Mouse (Mus musculus) neural tube, embryonic 15.5 days (tissue): ENCODE data around the gene Mtrr. TPM values are rescaled to one million over a fixed set of nuclear protein-coding genes. Genes with fewer than 3 reads are reported as not detected.
A peak's percentile ranks its signal among the peaks of the same experiment; 100 is the strongest.
"Not testable (repeated sequence)": the region's sequence is repeated elsewhere in the genome, so short reads cannot be mapped to it uniquely, and the experiment has no call there.

Source experiments
- ATAC-seq: fragments of 200-750 bp; cut with Nextera tagmentation; 2 replicates; pipeline ENCODE4 v1.8.0; 2017; ENCODE audit warnings: mild to moderate bottlenecking, moderate TSS enrichment, moderate library complexity; ENCODE audit not compliant: low FRiP score
- H3K27ac ChIP-seq: fragments of 300-500 bp; sonication (generic); replicated peaks from 2 replicates; pipeline ENCODE4 v1.5.1; 2015; ENCODE audit warnings: mild to moderate bottlenecking, inconsistent platforms
- H3K27me3 ChIP-seq: fragments of 300-500 bp; sonication (generic); replicated peaks from 2 replicates; pipeline ENCODE4 v1.6.1; 2015; ENCODE audit warnings: inconsistent platforms
- H3K36me3 ChIP-seq: fragments of 300-500 bp; sonication (generic); 2 replicates; pipeline ENCODE4 v1.6.1; 2015; ENCODE audit warnings: inconsistent platforms
- H3K4me1 ChIP-seq: fragments of 300-500 bp; sonication (generic); 2 replicates; pipeline ENCODE4 v1.6.1; 2015; ENCODE audit warnings: inconsistent platforms
- H3K4me2 ChIP-seq: fragments of 300-500 bp; sonication (generic); 2 replicates; pipeline ENCODE4 v1.6.1; 2015; ENCODE audit warnings: inconsistent platforms, mild to moderate bottlenecking, moderate library complexity
- H3K4me3 ChIP-seq: fragments of 300-500 bp; sonication (generic); replicated peaks from 2 replicates; pipeline ENCODE4 v1.5.1; 2015; ENCODE audit warnings: mild to moderate bottlenecking, inconsistent platforms
- H3K9ac ChIP-seq: fragments of 300-500 bp; sonication (generic); replicated peaks from 2 replicates; pipeline ENCODE4 v1.6.1; 2015; ENCODE audit warnings: mild to moderate bottlenecking, inconsistent platforms
- H3K9me3 ChIP-seq: fragments of 300-500 bp; sonication (generic); replicated peaks from 2 replicates; pipeline ENCODE4 v1.6.1; 2016; ENCODE audit warnings: inconsistent platforms
- WGBS: fragments of 180-500 bp; shearing (Covaris S2); methylation state at CpG from one replicate; pipeline ENCODE4 v1.1.7; 2015; ENCODE audit warnings: mixed read lengths; 5-methylcytosine and 5-hydroxymethylcytosine counted together
- polyA plus RNA-seq: library from polyadenylated mRNA; unstranded; fragments of >200 nt; fragmentation: Nextera tagmentation; extraction: Ambion mirVana; gene quantifications from 2 replicates; pipeline ENCODE4 v1.2.1, GENCODE M21; 2015

The Mtrr gene
- polyA plus RNA-seq, 1 experiment from 2014 or later = 14.5 TPM

DNA sequence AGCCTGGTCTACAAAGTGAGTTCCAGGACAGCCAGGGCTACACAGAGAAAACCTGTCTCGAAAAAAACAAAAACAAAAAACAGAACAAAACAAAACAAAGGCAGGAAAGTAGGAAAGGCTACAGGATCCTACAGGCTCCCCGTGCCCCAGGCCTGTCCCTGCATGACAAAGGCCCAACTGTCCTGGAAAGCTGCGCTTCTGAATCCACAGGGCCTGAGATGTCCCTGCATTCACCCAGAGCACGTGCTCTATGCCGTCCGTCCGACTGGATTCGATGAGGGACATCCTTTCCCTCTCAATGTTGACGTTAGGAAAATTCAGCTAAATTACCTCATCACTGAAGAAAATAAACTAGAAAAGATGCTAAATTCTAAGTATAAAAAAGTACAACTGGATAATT, 13.8 kb downstream of the Mtrr start:
- H3K9me3 ChIP-seq = no peaks in the 10 kb centered on the region
- ATAC-seq = no peak
- H3K4me3 ChIP-seq = no peak overlapping the region
- H3K27me3 ChIP-seq = no peaks in the 10 kb centered on the region
- 97% methylated on average over 9 of the region's 9 CpGs for WGBS
- peaks cover 70% of the 10 kb centered on the region for H3K36me3 ChIP-seq
- H3K27ac ChIP-seq = no peak overlapping the region
- no peak overlapping the region for H3K4me2 ChIP-seq
- peaks cover 3% of the 10 kb centered on the region for H3K4me1 ChIP-seq
- H3K9ac ChIP-seq = no peak overlapping the region

DNA sequence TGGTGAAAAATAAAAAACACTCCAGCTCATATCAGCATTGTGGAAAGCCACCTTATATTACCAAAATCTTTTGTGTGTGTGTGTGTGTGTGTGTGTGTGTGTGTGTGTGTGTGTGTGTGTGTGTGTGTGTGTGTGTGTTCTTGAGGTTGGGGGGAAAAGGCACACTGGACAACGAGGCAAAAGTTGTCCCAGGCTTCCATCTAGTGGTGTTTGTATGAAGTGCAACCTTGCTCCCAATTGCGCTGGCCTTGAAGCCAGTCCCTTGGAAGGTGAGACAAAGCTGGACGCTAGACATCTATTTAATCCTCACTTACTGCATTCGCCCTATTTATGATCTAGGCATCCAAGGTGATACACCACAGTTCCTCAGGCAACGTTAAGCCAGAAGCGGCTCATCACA, 28.6 kb downstream of the Mtrr start:
- H3K9me3 ChIP-seq, H3K4me3 ChIP-seq, H3K9ac ChIP-seq, H3K4me1 ChIP-seq, H3K27ac ChIP-seq, H3K4me2 ChIP-seq, H3K27me3 ChIP-seq, H3K36me3 ChIP-seq: not testable (repeated sequence)
- WGBS = 22% methylated on average over 4 of the region's 6 CpGs
- ATAC-seq = peak; percentile 68

Other genes starting within 250 kb of the Mtrr start
- gene Fastkd3, start 85 bp upstream of the Mtrr start, polyA plus RNA-seq = 19.5 and 24.3 TPM in 2 replicates
- gene 1700001L19Rik, start 15.3 kb upstream of the Mtrr start, polyA plus RNA-seq = 4.8 and 5.9 TPM in 2 replicates